Mouse (Mus musculus) liver, embryonic 14.5 days (tissue): ENCODE results near the gene Bptf.

Source experiments
- CTCF ChIP-seq: IDR thresholded peaks from 2 replicates; pipeline ENCODE4 v1.5.1; 2016; ENCODE audit warnings: antibody characterized with exemption, low read depth, control low read depth
- EP300 ChIP-seq: IDR thresholded peaks from 2 replicates; pipeline ENCODE4 v1.6.1; 2016; ENCODE audit warnings: antibody characterized with exemption, low read depth

DNA sequence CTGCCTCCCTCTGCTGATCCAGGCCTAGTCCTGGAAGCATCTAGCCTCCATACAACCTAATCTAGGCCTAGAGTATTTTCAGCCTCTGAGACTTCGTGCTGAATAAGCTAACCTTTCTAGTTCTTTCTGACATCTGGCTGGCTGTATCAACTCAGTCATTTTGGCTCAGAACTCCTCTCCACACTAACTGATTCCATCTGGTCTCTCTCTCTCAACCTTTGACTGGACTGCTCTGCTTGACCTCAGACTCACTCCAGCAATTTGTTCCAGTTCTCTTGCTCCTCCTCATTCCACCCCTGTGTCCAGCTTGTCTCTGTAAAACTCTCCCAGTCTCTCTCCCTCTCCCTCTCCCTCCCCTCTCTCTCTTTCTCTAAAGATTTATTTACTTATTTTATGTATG lies 115.0 kb downstream of the Bptf start:
- TF ChIP-seq CTCF (no peak), EP300 (no peak)
